Mouse (Mus musculus) megakaryocyte progenitor cell, adult 5-6 weeks (primary cell): ENCODE results near the gene Ucp2. TPM values are rescaled to one million over a fixed set of nuclear protein-coding genes. Genes with fewer than 3 reads are reported as not detected.

Experiments
- ATAC-seq: replicated peaks from 2 replicates; pipeline ENCODE4 v1.8.0; 2016; ENCODE audit warnings: mild to moderate bottlenecking, moderate TSS enrichment, inconsistent platforms; ENCODE audit not compliant: poor library complexity
- total RNA-seq, 2 experiments: library from RNA; stranded (forward) in 1 of 2; stranded (reverse) in 1 of 2; fragments of 157-497, 149-512 nt in 1 of 2; fragments of 200-1000 nt in 1 of 2; gene quantifications; 2 replicates each; pipeline versions ENCODE4 v1.2.3 to v1.2.4; 2015 to 2017

The Ucp2 gene
- total RNA-seq, 2 experiments from 2014 or later: 97.3 to 232 TPM

DNA sequence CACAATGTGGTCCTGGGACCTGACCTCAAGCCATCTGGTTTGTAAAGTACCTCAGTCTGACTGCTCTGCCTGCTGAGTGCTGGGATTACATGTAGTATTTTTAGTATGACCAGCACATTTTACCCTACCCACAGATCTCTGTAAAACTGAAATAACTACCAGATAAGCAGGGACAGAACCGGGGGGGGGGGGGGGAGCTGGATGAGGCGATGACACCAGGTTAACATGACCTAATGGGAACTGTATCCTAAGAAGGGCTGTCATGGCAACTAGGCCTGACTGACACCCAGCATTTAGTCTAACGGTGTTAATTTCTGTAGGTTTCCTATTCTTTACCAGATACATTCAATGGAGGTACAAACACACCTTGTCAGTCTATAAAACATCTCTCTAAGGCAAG lies 56.7 kb downstream of the Ucp2 start:
- ATAC-seq: no peak

GRCm38 (mm10) chr7:100550338-100551007 lies 57.3 kb downstream of the Ucp2 start:
- ATAC-seq: no peak

Other genes with a start within 250 kb of the Ucp2 start
- 0.22 TPM in 1 of 2 replicates, not detected in the other for gene P4ha3, start 207.8 kb upstream of the Ucp2 start, total RNA-seq (2015)
- not detected in 2 replicates for gene P4ha3, start 207.8 kb upstream of the Ucp2 start, total RNA-seq (2017)
- gene C2cd3, start 121.1 kb upstream of the Ucp2 start, total RNA-seq (2015): 64.0 and 65.5 TPM in 2 replicates
- 23.0 and 26.6 TPM in 2 replicates for gene C2cd3, start 121.1 kb upstream of the Ucp2 start, total RNA-seq (2017)
- gene Ppme1, start 121.0 kb upstream of the Ucp2 start, total RNA-seq (2015): 13.5 and 17.6 TPM in 2 replicates
- gene Ppme1, start 121.0 kb upstream of the Ucp2 start, total RNA-seq (2017): 39.5 and 43.5 TPM in 2 replicates
- gene Ucp3, start 20.3 kb upstream of the Ucp2 start, total RNA-seq (2015): 0.15 TPM in 1 of 2 replicates, not detected in the other
- not detected in 2 replicates for gene Ucp3, start 20.3 kb upstream of the Ucp2 start, total RNA-seq (2017)
- not detected in 2 replicates for gene Dnajb13, start 21.6 kb downstream of the Ucp2 start, total RNA-seq (2015)
- 0.17 TPM in 1 of 2 replicates, not detected in the other for gene Dnajb13, start 21.6 kb downstream of the Ucp2 start, total RNA-seq (2017)
- gene Coa4, start 43.7 kb downstream of the Ucp2 start, total RNA-seq (2015): 10.7 and 21.3 TPM in 2 replicates
- 11.6 and 13.0 TPM in 2 replicates for gene Coa4, start 43.7 kb downstream of the Ucp2 start, total RNA-seq (2017)
- gene Rab6a, start 114.1 kb downstream of the Ucp2 start, total RNA-seq (2015): 74.1 and 84.7 TPM in 2 replicates
- 61.0 and 61.8 TPM in 2 replicates for gene Rab6a, start 114.1 kb downstream of the Ucp2 start, total RNA-seq (2017)
- gene Mrpl48, start 115.0 kb downstream of the Ucp2 start, total RNA-seq (2015): 60.1 and 76.3 TPM in 2 replicates
- gene Mrpl48, start 115.0 kb downstream of the Ucp2 start, total RNA-seq (2017): 91.0 and 99.4 TPM in 2 replicates
- gene Plekhb1, start 169.1 kb downstream of the Ucp2 start, total RNA-seq (2015): not detected in 2 replicates
- not detected in 2 replicates for gene Plekhb1, start 169.1 kb downstream of the Ucp2 start, total RNA-seq (2017)
- gene Fam168a, start 213.3 kb downstream of the Ucp2 start, total RNA-seq (2015): 18.9 and 24.2 TPM in 2 replicates
- 6.3 and 7.9 TPM in 2 replicates for gene Fam168a, start 213.3 kb downstream of the Ucp2 start, total RNA-seq (2017)